Mouse (Mus musculus) G1E-ER4 (cell line): Measurements from ENCODE around the gene Chd6. TPM values are rescaled to one million over a fixed set of nuclear protein-coding genes. Genes with fewer than 3 reads are reported as not detected.

Source experiments
- GATA1 ChIP-seq: IDR thresholded peaks from one replicate; pipeline ENCODE4 v1.8.0; 2012; ENCODE audit warnings: low read length, inconsistent platforms
- polyA plus RNA-seq: library from polyadenylated mRNA; stranded (reverse); fragments of >175 nt; gene quantifications from 2 replicates; pipeline ENCODE4 v1.2.3, GENCODE M21; 2012

Chd6 gene
- polyA plus RNA-seq, 1 experiment, result 10.2 TPM

GRCm38 (mm10) chr2:161037766-161038165, 71.1 kb downstream of the Chd6 start:
- no peak for TF ChIP-seq GATA1

GRCm38 (mm10) chr2:161033141-161033540, 75.7 kb downstream of the Chd6 start:
- no peak for TF ChIP-seq GATA1

DNA sequence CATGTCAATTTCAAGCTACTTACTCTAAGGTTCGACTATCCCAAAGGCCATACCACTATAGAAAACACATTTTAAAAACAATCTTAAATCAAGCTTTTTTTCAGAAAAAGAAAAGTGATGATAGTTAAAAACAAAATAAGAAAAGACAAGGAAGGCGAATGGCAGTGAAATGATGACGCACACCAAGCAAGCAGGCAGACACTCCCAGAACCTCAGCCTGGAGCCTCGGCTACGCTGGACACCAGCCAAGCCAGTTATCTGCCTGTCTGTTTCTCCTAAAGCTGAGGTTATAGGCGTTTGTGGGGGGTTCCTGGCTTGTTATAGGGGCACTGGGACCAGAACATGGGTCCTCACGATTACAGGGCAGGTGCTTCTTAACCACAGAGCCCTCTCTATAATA, 76.5 kb downstream of the Chd6 start:
- no peak for TF ChIP-seq GATA1

GRCm38 (mm10) chr2:161024606-161025005, 84.3 kb downstream of the Chd6 start:
- TF ChIP-seq GATA1, result no peak

GRCm38 (mm10) chr2:161017913-161018312, 91.0 kb downstream of the Chd6 start:
- no peak for TF ChIP-seq GATA1

GRCm38 (mm10) chr2:161012577-161013251, 96.2 kb downstream of the Chd6 start:
- TF ChIP-seq GATA1, result no peak

DNA sequence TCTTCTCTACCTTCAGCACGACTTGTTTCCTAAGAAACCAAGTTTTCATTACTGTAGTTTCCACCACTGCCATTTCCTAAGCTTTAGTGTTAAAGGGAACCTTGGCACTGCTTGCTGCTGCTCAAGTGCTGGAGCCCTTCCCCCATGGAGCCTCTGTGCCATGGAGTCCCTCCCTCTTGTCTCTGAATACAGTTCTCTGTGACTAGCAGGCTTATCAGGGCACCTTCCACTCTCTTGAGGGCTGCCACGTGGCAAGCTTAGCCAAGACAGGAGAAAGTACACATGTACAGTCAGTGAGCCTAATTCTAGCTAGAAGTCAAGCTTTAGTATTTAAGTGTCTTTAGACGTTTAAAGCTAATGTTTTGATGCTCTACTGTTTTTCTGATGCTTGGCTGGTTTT, 104.5 kb downstream of the Chd6 start:
- TF ChIP-seq GATA1, result no peak

DNA sequence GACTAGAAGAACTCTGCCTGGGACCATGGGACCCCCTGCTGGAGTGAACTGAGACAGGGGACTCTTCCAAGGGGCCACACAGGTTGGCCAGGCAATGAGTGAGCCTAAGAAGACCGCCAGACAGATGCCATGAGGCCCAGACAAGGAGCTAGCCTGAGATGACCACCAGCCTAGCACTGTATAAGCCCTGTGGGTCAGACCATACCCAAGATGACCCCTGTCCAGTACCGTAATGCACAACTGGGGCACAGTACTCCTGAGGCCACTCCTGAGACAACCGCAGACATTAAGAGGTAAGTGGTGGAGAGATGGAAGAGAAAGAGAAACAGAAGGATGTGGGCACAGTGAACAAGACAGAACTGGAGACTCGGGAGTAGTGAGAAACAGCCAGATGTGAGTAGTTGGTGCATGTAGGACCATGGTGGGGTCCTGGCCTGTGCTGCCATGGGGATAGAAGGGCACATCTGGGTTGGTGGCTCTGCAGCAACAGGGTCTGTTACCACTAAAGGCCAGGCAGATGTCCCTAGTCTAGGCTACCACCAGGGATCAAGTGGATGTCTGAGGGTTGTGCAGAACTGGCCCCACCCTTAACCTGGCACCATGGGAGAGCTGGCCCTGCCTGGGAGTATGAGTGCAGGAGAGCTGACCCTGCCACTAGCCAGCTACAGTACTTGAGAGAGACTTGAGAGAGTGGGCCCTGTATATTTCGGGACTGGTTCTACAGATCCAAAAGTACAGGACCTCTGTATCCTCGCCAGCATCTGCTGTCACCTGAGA, 111.7 kb downstream of the Chd6 start:
- TF ChIP-seq GATA1, result no peak

GRCm38 (mm10) chr2:160994181-160994580, 114.7 kb downstream of the Chd6 start:
- TF ChIP-seq GATA1, result no peak

- TF ChIP-seq GATA1, result no peak
Measured at GRCm38 (mm10) chr2:160992465-160992864, 116.4 kb downstream of the Chd6 start.

- TF ChIP-seq GATA1, result no peak
Measured at GRCm38 (mm10) chr2:160990339-160991070, 118.4 kb downstream of the Chd6 start.

DNA sequence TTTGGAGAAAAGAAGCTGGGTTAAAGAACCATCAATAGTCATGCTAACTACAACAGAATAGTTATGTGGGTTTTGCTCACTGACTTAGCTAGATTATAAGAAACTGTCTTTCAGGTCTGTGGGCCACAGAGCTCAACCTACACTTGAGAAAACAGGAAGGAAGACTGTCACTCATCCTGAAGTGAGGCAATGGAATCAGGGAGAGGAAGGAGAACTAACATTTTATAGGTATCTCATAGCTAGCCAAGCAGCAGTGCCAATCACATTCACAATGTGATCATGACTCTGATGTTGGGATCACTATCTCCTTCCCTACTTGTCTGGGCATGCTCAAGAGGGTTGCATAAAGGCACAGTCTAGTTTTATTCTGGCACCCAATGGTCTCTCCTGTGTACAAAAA, 121.4 kb downstream of the Chd6 start:
- TF ChIP-seq GATA1, result no peak

GRCm38 (mm10) chr2:160982636-160983035, 126.2 kb downstream of the Chd6 start:
- no peak for TF ChIP-seq GATA1

- no peak for TF ChIP-seq GATA1
Measured at GRCm38 (mm10) chr2:160981791-160982190, 127.1 kb downstream of the Chd6 start.

GRCm38 (mm10) chr2:160978651-160979050, 130.2 kb downstream of the Chd6 start:
- TF ChIP-seq GATA1, result no peak

- no peak for TF ChIP-seq GATA1
Measured at GRCm38 (mm10) chr2:160977248-160977647, 131.6 kb downstream of the Chd6 start.
